Mouse (Mus musculus): ENCODE measurements around the gene Fgd3. TPM values are rescaled to one million over a fixed set of nuclear protein-coding genes. Genes with fewer than 3 reads are reported as not detected.

The Fgd3 gene
- polyA plus RNA-seq, 1 experiment from 2014 or later, result 1.1 TPM

- no peak for ATAC-seq (ENCODE audit: low FRiP score, low TSS enrichment)
- Histone ChIP-seq H3K27me3 (ENCODE audit: insufficient read depth, low read length) (no peaks in the 10 kb centered on the region), H3K36me3 (ENCODE audit: insufficient read depth, low read length) (no peaks in the 10 kb centered on the region), H3K9ac (replicated peaks; ENCODE audit: low read length) (0 out of 2 replicates have a peak overlapping the region, but pooled peaks have one; percentile 25), H3K4me1 (ENCODE audit: insufficient read depth, low read length) (peaks cover 7% of the 10 kb centered on the region), H3K27ac (ENCODE audit: low read length) (no peak overlapping the region), H3K4me3 (ENCODE audit: low read length) (no peak overlapping the region), H3K4me2 (replicated peaks; ENCODE audit: low read depth, low read length) (no peak overlapping the region), H3K9me3 (ENCODE audit: low read length) (no peaks in the 10 kb centered on the region)
- WGBS, result 59% methylated on average over 5 of the region's 5 CpGs
These were observed 4.8 kb upstream of the Fgd3 start for GRCm38 (mm10) chr13:49324871-49325270.

GRCm38 (mm10) chr13:49322739-49323138, 2.6 kb upstream of the Fgd3 start:
- no peak for ATAC-seq (ENCODE audit: low FRiP score, low TSS enrichment)
- Histone ChIP-seq H3K9ac (replicated peaks; ENCODE audit: low read length) (no peak overlapping the region), H3K27ac (ENCODE audit: low read length) (no peak overlapping the region), H3K4me1 (ENCODE audit: insufficient read depth, low read length) (peaks cover 13% of the 10 kb centered on the region), H3K36me3 (ENCODE audit: insufficient read depth, low read length) (no peaks in the 10 kb centered on the region), H3K27me3 (ENCODE audit: insufficient read depth, low read length) (no peaks in the 10 kb centered on the region), H3K9me3 (ENCODE audit: low read length) (no peaks in the 10 kb centered on the region), H3K4me3 (ENCODE audit: low read length) (no peak overlapping the region), H3K4me2 (replicated peaks; ENCODE audit: low read depth, low read length) (no peak overlapping the region)
- WGBS, result 86% methylated on average over 5 of the region's 5 CpGs

GRCm38 (mm10) chr13:49322169-49322568, 2.1 kb upstream of the Fgd3 start:
- no peak for ATAC-seq (ENCODE audit: low FRiP score, low TSS enrichment)
- no peaks in the 10 kb centered on the region for H3K9me3 ChIP-seq (ENCODE audit: low read length)
- H3K4me3 ChIP-seq (ENCODE audit: low read length), result no peak overlapping the region
- H3K27ac ChIP-seq (ENCODE audit: low read length), result no peak overlapping the region
- no peak overlapping the region for H3K9ac ChIP-seq (replicated peaks; ENCODE audit: low read length)
- H3K36me3 ChIP-seq (ENCODE audit: insufficient read depth, low read length), result no peaks in the 10 kb centered on the region
- 77% methylated on average over 5 of the region's 5 CpGs for WGBS
- peaks cover 13% of the 10 kb centered on the region for H3K4me1 ChIP-seq (ENCODE audit: insufficient read depth, low read length)
- no peak overlapping the region for H3K4me2 ChIP-seq (replicated peaks; ENCODE audit: low read depth, low read length)
- no peaks in the 10 kb centered on the region for H3K27me3 ChIP-seq (ENCODE audit: insufficient read depth, low read length)

GRCm38 (mm10) chr13:49321452-49321851, 1.3 kb upstream of the Fgd3 start:
- H3K4me2 ChIP-seq (replicated peaks; ENCODE audit: low read depth, low read length), result no peak overlapping the region
- peaks cover 13% of the 10 kb centered on the region for H3K4me1 ChIP-seq (ENCODE audit: insufficient read depth, low read length)
- H3K27me3 ChIP-seq (ENCODE audit: insufficient read depth, low read length), result no peaks in the 10 kb centered on the region
- H3K9ac ChIP-seq (replicated peaks; ENCODE audit: low read length), result no peak overlapping the region
- no peaks in the 10 kb centered on the region for H3K36me3 ChIP-seq (ENCODE audit: insufficient read depth, low read length)
- H3K9me3 ChIP-seq (ENCODE audit: low read length), result no peaks in the 10 kb centered on the region
- ATAC-seq (ENCODE audit: low FRiP score, low TSS enrichment), result no peak
- WGBS, result 67% methylated on average over 3 of the region's 3 CpGs
- no peak overlapping the region for H3K27ac ChIP-seq (ENCODE audit: low read length)
- no peak overlapping the region for H3K4me3 ChIP-seq (ENCODE audit: low read length)

GRCm38 (mm10) chr13:49320514-49320913, 403 bp upstream of the Fgd3 start:
- 80% methylated on average over 1 of the region's 1 CpGs for WGBS
- peak; percentile 50; the same call in 1 of the 2 replicates for ATAC-seq (ENCODE audit: low FRiP score, low TSS enrichment)
- Histone ChIP-seq H3K9ac (replicated peaks; ENCODE audit: low read length) (peak overlapping the region; percentile 42; the same call in 1 of the 2 replicates), H3K4me2 (replicated peaks; ENCODE audit: low read depth, low read length) (0 out of 2 replicates have a peak overlapping the region, but pooled peaks have one; percentile 47), H3K27ac (ENCODE audit: low read length) (no peak overlapping the region), H3K36me3 (ENCODE audit: insufficient read depth, low read length) (no peaks in the 10 kb centered on the region), H3K9me3 (ENCODE audit: low read length) (no peaks in the 10 kb centered on the region), H3K27me3 (ENCODE audit: insufficient read depth, low read length) (no peaks in the 10 kb centered on the region), H3K4me3 (ENCODE audit: low read length) (no peak overlapping the region), H3K4me1 (ENCODE audit: insufficient read depth, low read length) (peaks cover 13% of the 10 kb centered on the region)

GRCm38 (mm10) chr13:49317914-49318313, 2.2 kb downstream of the Fgd3 start:
- ATAC-seq (ENCODE audit: low FRiP score, low TSS enrichment), result no peak
- Histone ChIP-seq H3K4me1 (ENCODE audit: insufficient read depth, low read length) (peaks cover 13% of the 10 kb centered on the region), H3K27me3 (ENCODE audit: insufficient read depth, low read length) (no peaks in the 10 kb centered on the region), H3K36me3 (ENCODE audit: insufficient read depth, low read length) (no peaks in the 10 kb centered on the region), H3K27ac (ENCODE audit: low read length) (no peak overlapping the region), H3K9me3 (ENCODE audit: low read length) (no peaks in the 10 kb centered on the region), H3K4me3 (ENCODE audit: low read length) (no peak overlapping the region), H3K9ac (replicated peaks; ENCODE audit: low read length) (no peak overlapping the region), H3K4me2 (replicated peaks; ENCODE audit: low read depth, low read length) (no peak overlapping the region)
- 77% methylated on average over 7 of the region's 7 CpGs for WGBS

- H3K4me1 ChIP-seq (ENCODE audit: insufficient read depth, low read length), result peaks cover 13% of the 10 kb centered on the region
- no peak overlapping the region for H3K9ac ChIP-seq (replicated peaks; ENCODE audit: low read length)
- no peak for ATAC-seq (ENCODE audit: low FRiP score, low TSS enrichment)
- no peaks in the 10 kb centered on the region for H3K9me3 ChIP-seq (ENCODE audit: low read length)
- H3K36me3 ChIP-seq (ENCODE audit: insufficient read depth, low read length), result no peaks in the 10 kb centered on the region
- no peak overlapping the region for H3K27ac ChIP-seq (ENCODE audit: low read length)
- H3K4me2 ChIP-seq (replicated peaks; ENCODE audit: low read depth, low read length), result no peak overlapping the region
- 75% methylated on average over 6 of the region's 6 CpGs for WGBS
- no peaks in the 10 kb centered on the region for H3K27me3 ChIP-seq (ENCODE audit: insufficient read depth, low read length)
- H3K4me3 ChIP-seq (ENCODE audit: low read length), result no peak overlapping the region
These were observed 2.6 kb downstream of the Fgd3 start for GRCm38 (mm10) chr13:49317508-49317907.

GRCm38 (mm10) chr13:49316386-49317162, 3.5 kb downstream of the Fgd3 start:
- Histone ChIP-seq H3K4me2 (replicated peaks; ENCODE audit: low read depth, low read length) (no peak overlapping the region), H3K4me1 (ENCODE audit: insufficient read depth, low read length) (peaks cover 13% of the 10 kb centered on the region), H3K9ac (replicated peaks; ENCODE audit: low read length) (no peak overlapping the region), H3K9me3 (ENCODE audit: low read length) (no peaks in the 10 kb centered on the region), H3K4me3 (ENCODE audit: low read length) (no peak overlapping the region), H3K36me3 (ENCODE audit: insufficient read depth, low read length) (no peaks in the 10 kb centered on the region), H3K27ac (ENCODE audit: low read length) (no peak overlapping the region), H3K27me3 (ENCODE audit: insufficient read depth, low read length) (no peaks in the 10 kb centered on the region)
- 45% methylated on average over 9 of the region's 9 CpGs for WGBS
- no peak for ATAC-seq (ENCODE audit: low FRiP score, low TSS enrichment)

GRCm38 (mm10) chr13:49311642-49312041, 8.5 kb downstream of the Fgd3 start:
- no peak overlapping the region for H3K4me3 ChIP-seq (ENCODE audit: low read length)
- no peak overlapping the region for H3K27ac ChIP-seq (ENCODE audit: low read length)
- H3K4me2 ChIP-seq (replicated peaks; ENCODE audit: low read depth, low read length), result no peak overlapping the region
- H3K36me3 ChIP-seq (ENCODE audit: insufficient read depth, low read length), result no peaks in the 10 kb centered on the region
- no peak for ATAC-seq (ENCODE audit: low FRiP score, low TSS enrichment)
- H3K9ac ChIP-seq (replicated peaks; ENCODE audit: low read length), result no peak overlapping the region
- H3K9me3 ChIP-seq (ENCODE audit: low read length), result no peaks in the 10 kb centered on the region
- H3K4me1 ChIP-seq (ENCODE audit: insufficient read depth, low read length), result peaks cover 10% of the 10 kb centered on the region
- no peaks in the 10 kb centered on the region for H3K27me3 ChIP-seq (ENCODE audit: insufficient read depth, low read length)
- 76% methylated on average over 7 of the region's 7 CpGs for WGBS

- WGBS, result 95% methylated on average over 1 of the region's 1 CpGs
- no peak for ATAC-seq (ENCODE audit: low FRiP score, low TSS enrichment)
- Histone ChIP-seq H3K4me3 (ENCODE audit: low read length) (no peak overlapping the region), H3K36me3 (ENCODE audit: insufficient read depth, low read length) (no peaks in the 10 kb centered on the region), H3K9ac (replicated peaks; ENCODE audit: low read length) (no peak overlapping the region), H3K27ac (ENCODE audit: low read length) (no peak overlapping the region), H3K9me3 (ENCODE audit: low read length) (no peaks in the 10 kb centered on the region), H3K27me3 (ENCODE audit: insufficient read depth, low read length) (no peaks in the 10 kb centered on the region), H3K4me2 (replicated peaks; ENCODE audit: low read depth, low read length) (no peak overlapping the region), H3K4me1 (ENCODE audit: insufficient read depth, low read length) (peaks cover 10% of the 10 kb centered on the region)
These were observed 10.6 kb downstream of the Fgd3 start for GRCm38 (mm10) chr13:49309501-49309900.
